Mouse (Mus musculus) myocyte (in vitro differentiated cells): ENCODE results near the gene Cox7c.
"Not testable (repeated sequence)": the region's sequence is repeated elsewhere in the genome, so short reads cannot be mapped to it uniquely, and the experiment has no call there.

Experiments
- MYOD1 ChIP-seq, 3 experiments: IDR thresholded peaks; one replicate each; pipeline ENCODE4 v1.6.1; 2011; ENCODE audit warnings: control low read depth in 2 of 3, low read depth in 2 of 3, mild to moderate bottlenecking in 2 of 3, moderate library complexity in 1 of 3; ENCODE audit not compliant: insufficient read length in 2 of 3, control insufficient read depth in 1 of 3
- MYOG ChIP-seq, 3 experiments: IDR thresholded peaks; one replicate each; pipeline ENCODE4 v1.6.1; 2011; ENCODE audit warnings: control low read depth in 2 of 3, low read depth in 2 of 3, mild to moderate bottlenecking in 2 of 3; ENCODE audit not compliant: insufficient read length in 2 of 3, control insufficient read depth in 1 of 3, insufficient read depth in 1 of 3
- POLR2A ChIP-seq: IDR thresholded peaks from one replicate; pipeline ENCODE4 v1.6.1; 2011; ENCODE audit warnings: low read depth, mild to moderate bottlenecking, control low read depth, moderate library complexity; ENCODE audit not compliant: insufficient read length
- SRF ChIP-seq: IDR thresholded peaks from one replicate; pipeline ENCODE4 v1.6.1; 2011; ENCODE audit warnings: low read depth; ENCODE audit not compliant: control insufficient read depth, insufficient read length
- TCF12 ChIP-seq: IDR thresholded peaks from one replicate; pipeline ENCODE4 v1.6.1; 2011; ENCODE audit warnings: mild to moderate bottlenecking, control low read depth; ENCODE audit not compliant: poor library complexity, insufficient read depth, severe bottlenecking

GRCm38 (mm10) chr13:86054091-86054490, 7.4 kb upstream of the Cox7c start:
- TF ChIP-seq TCF12; MYOD1 (IDR thresholded peaks at IDR 0.05; ENCODE audit: control insufficient read depth in 1 of 3, insufficient read length in 2 of 3, low read depth in 2 of 3); MYOG (IDR thresholded peaks at IDR 0.05; ENCODE audit: control insufficient read depth in 1 of 3, insufficient read depth in 1 of 3, insufficient read length in 2 of 3, low read depth in 2 of 3); SRF; POLR2A: not testable (repeated sequence)
